Mouse (Mus musculus): ENCODE data around the gene Tjp2. TPM values are rescaled to one million over a fixed set of nuclear protein-coding genes. Genes with fewer than 3 reads are reported as not detected.

The Tjp2 gene
- total and polyA plus RNA-seq, 3 experiments: 7.9 to 19.2 (median 16.1) TPM

DNA sequence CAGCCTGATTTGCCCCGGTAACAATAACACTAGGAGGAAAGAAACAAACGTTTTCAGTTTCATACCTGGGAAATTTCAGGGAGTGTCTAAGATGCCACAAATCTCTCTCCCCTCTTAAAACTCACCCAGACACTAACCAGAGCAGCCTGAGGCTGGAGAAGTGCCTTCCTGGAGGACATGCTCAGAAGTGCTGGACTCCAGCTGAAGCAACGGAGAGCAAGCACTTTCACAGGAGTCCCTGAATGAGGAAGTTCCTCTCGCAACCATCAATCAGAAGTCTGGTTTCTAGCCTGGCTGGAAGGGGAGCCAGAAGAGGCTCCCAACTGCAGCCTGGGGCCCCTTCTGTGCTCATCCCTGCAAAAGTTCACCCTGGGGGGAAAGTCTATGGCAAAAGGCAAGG lies 60.9 kb downstream of the Tjp2 start:
- 17% methylated on average over 4 of the region's 4 CpGs for WGBS
- no peak overlapping the region for H3K4me3 ChIP-seq
- DNase-seq: no peak
- intact Hi-C loops (cut with DNase I): no loop called here
- peaks cover 6% of the 10 kb centered on the region for H3K79me2 ChIP-seq (replicated peaks; ENCODE audit: control insufficient read depth, insufficient read depth, low read length)
- no peak overlapping the region for H3K9ac ChIP-seq (ENCODE audit: low read depth, low read length)
- peaks cover 2% of the 10 kb centered on the region; the same call in 1 of the 2 replicates for H3K36me3 ChIP-seq (ENCODE audit: control insufficient read depth, insufficient read depth, low read length)
- no peaks in the 10 kb centered on the region for H3K27me3 ChIP-seq (ENCODE audit: control insufficient read depth, insufficient read depth, low read length)
- TF ChIP-seq POLR2A (IDR thresholded peaks at IDR 0.05; ENCODE audit: insufficient read depth, low read depth, low read length): no peak
- TF ChIP-seq CTCF (IDR thresholded peaks at IDR 0.05): no peak
- no peak for TF ChIP-seq EP300 (IDR thresholded peaks at IDR 0.05; ENCODE audit: insufficient read depth, low read depth, low read length)
- H3K27ac ChIP-seq: no peak overlapping the region
- peaks cover 11% of the 10 kb centered on the region for H3K4me1 ChIP-seq (ENCODE audit: control insufficient read depth, insufficient read depth, low read length)

DNA sequence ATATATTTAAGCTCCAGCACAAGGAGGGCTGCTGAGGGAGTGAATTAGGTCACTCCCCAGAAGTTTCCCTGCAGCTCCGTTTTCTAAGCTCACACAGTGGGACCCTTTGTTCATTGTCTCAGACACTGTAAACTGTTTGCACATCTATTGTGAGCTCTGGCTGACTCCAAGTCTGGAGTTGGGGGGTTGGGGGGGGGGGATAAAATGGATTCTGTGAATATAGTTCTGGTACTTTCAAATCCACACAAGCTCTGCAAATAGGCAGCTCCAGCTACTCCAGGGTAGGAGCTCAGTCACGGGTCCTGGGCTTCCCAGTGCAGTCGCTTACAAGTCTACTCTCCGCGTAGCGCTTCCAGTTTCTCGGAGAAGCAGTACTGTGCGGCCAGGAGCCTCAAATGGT lies 64.4 kb downstream of the Tjp2 start:
- no peak overlapping the region for H3K9ac ChIP-seq (ENCODE audit: low read depth, low read length)
- H3K27ac ChIP-seq: peak overlapping the region; percentile 53
- peaks cover 4% of the 10 kb centered on the region for H3K79me2 ChIP-seq (replicated peaks; ENCODE audit: control insufficient read depth, insufficient read depth, low read length)

DNA sequence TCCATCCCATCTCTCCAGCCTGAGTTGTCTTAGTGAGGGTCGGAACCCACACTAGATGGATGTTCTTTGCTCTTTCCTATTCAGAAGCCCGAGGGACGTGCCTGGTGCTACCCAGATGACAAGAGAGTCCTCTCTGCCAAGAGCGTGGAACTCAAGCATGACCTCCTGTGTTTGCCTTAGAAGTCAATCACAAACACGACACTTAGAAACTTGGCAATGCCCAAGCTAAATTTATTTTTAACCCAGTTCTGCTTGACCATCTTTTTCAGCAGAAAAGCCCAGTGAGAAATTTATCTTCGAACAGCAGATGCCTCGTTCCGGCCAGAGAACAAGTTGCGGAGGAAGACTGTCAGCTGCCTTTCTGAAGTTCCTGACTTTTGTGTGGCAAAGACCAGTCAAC lies 65.1 kb downstream of the Tjp2 start:
- Histone ChIP-seq H3K4me1 (ENCODE audit: control insufficient read depth, insufficient read depth, low read length) (peaks cover 4% of the 10 kb centered on the region), H3K27ac (peak overlapping the region; percentile 53), H3K36me3 (ENCODE audit: control insufficient read depth, insufficient read depth, low read length) (no peaks in the 10 kb centered on the region), H3K79me2 (replicated peaks; ENCODE audit: control insufficient read depth, insufficient read depth, low read length) (peaks cover 4% of the 10 kb centered on the region), H3K4me3 (no peak overlapping the region), H3K27me3 (ENCODE audit: control insufficient read depth, insufficient read depth, low read length) (no peaks in the 10 kb centered on the region), H3K9ac (ENCODE audit: low read depth, low read length) (no peak overlapping the region)
- TF ChIP-seq CTCF (IDR thresholded peaks at IDR 0.05) (no peak), EP300 (IDR thresholded peaks at IDR 0.05; ENCODE audit: insufficient read depth, low read depth, low read length) (peak; percentile 46; the same call in 1 of the 2 replicates)
- 39% methylated on average over 9 of the region's 9 CpGs for WGBS
- intact Hi-C loops (cut with DNase I): no loop called here
- DNase-seq: peak in 1 of 2 experiments; percentile 45

More for the DNA sequence above, 64.4 kb downstream of the Tjp2 start:
- WGBS: 50% methylated on average over 8 of the region's 8 CpGs
- Histone ChIP-seq H3K4me3 (no peak overlapping the region), H3K27me3 (ENCODE audit: control insufficient read depth, insufficient read depth, low read length) (no peaks in the 10 kb centered on the region), H3K36me3 (ENCODE audit: control insufficient read depth, insufficient read depth, low read length) (no peaks in the 10 kb centered on the region), H3K4me1 (ENCODE audit: control insufficient read depth, insufficient read depth, low read length) (peaks cover 4% of the 10 kb centered on the region)
- DNase-seq: no peak
- intact Hi-C loops (cut with DNase I): no loop called here
- TF ChIP-seq POLR2A (IDR thresholded peaks at IDR 0.05; ENCODE audit: insufficient read depth, low read depth, low read length) (no peak), CTCF (IDR thresholded peaks at IDR 0.05) (no peak), EP300 (IDR thresholded peaks at IDR 0.05; ENCODE audit: insufficient read depth, low read depth, low read length) (no peak)

DNA sequence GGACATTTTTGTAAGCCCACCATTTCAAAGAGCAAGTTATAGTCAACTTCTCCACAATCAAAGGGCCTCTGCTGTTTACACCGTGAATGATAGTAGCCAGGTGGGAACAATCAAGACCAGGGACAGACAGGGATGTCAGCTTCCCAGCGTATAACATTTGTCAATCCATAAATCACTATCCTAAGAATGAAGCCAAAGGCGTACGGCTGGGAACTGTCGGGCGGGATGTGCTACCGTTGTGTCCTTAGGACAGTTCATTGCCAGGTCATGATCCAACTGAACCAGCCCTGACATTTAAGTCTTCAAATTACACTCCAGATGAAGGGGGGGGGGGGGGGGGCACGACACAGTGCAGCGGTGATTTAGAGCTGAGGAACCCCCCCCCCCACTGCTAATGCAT lies 65.5 kb downstream of the Tjp2 start:
- WGBS: 63% methylated on average over 9 of the region's 9 CpGs
- H3K36me3 ChIP-seq (ENCODE audit: control insufficient read depth, insufficient read depth, low read length): no peaks in the 10 kb centered on the region
- no peak for DNase-seq
- TF ChIP-seq POLR2A (IDR thresholded peaks at IDR 0.05; ENCODE audit: insufficient read depth, low read depth, low read length) (no peak), CTCF (IDR thresholded peaks at IDR 0.05) (no peak), EP300 (IDR thresholded peaks at IDR 0.05; ENCODE audit: insufficient read depth, low read depth, low read length) (no peak)
- H3K27ac ChIP-seq: peak overlapping the region; percentile 4; the same call in 1 of the 2 replicates
- H3K79me2 ChIP-seq (replicated peaks; ENCODE audit: control insufficient read depth, insufficient read depth, low read length): peaks cover 4% of the 10 kb centered on the region
- H3K4me3 ChIP-seq: no peak overlapping the region
- no peak overlapping the region for H3K9ac ChIP-seq (ENCODE audit: low read depth, low read length)
- H3K27me3 ChIP-seq (ENCODE audit: control insufficient read depth, insufficient read depth, low read length): no peaks in the 10 kb centered on the region
- intact Hi-C loops (cut with DNase I): no loop called here
- peaks cover 4% of the 10 kb centered on the region for H3K4me1 ChIP-seq (ENCODE audit: control insufficient read depth, insufficient read depth, low read length)

DNA sequence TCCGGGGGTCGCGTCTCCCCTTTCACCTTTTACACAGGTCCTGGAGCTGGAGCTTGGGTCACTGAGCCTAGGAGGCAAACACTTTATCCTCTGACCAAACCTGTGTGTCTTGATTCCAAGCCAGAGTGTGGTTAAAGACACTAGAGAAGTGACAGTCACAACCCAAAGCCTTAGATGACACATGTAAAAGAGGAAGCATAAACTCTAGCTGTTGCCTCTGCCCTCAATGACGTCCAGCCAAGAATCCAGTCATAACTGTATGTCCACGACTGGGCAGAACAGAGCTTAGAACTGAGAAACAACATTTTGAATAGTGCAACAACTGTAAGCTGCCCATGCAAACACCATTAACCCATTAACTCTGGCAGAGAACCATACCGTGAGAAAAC lies 68.8 kb downstream of the Tjp2 start:
- no peak overlapping the region for H3K27ac ChIP-seq
- H3K27me3 ChIP-seq (ENCODE audit: control insufficient read depth, insufficient read depth, low read length): no peaks in the 10 kb centered on the region
- intact Hi-C loops (cut with DNase I): no loop called here
- no peak overlapping the region for H3K4me3 ChIP-seq
- DNase-seq: no peak
- peaks cover 2% of the 10 kb centered on the region; the same call in 1 of the 2 replicates for H3K4me1 ChIP-seq (ENCODE audit: control insufficient read depth, insufficient read depth, low read length)
- no peak overlapping the region for H3K9ac ChIP-seq (ENCODE audit: low read depth, low read length)
- no peaks in the 10 kb centered on the region for H3K36me3 ChIP-seq (ENCODE audit: control insufficient read depth, insufficient read depth, low read length)
- TF ChIP-seq CTCF (IDR thresholded peaks at IDR 0.05) (no peak), POLR2A (IDR thresholded peaks at IDR 0.05; ENCODE audit: insufficient read depth, low read depth, low read length) (no peak)
- WGBS: 58% methylated on average over 6 of the region's 6 CpGs
- no peaks in the 10 kb centered on the region; the same call in none of the 2 replicates for H3K79me2 ChIP-seq (replicated peaks; ENCODE audit: control insufficient read depth, insufficient read depth, low read length)

DNA sequence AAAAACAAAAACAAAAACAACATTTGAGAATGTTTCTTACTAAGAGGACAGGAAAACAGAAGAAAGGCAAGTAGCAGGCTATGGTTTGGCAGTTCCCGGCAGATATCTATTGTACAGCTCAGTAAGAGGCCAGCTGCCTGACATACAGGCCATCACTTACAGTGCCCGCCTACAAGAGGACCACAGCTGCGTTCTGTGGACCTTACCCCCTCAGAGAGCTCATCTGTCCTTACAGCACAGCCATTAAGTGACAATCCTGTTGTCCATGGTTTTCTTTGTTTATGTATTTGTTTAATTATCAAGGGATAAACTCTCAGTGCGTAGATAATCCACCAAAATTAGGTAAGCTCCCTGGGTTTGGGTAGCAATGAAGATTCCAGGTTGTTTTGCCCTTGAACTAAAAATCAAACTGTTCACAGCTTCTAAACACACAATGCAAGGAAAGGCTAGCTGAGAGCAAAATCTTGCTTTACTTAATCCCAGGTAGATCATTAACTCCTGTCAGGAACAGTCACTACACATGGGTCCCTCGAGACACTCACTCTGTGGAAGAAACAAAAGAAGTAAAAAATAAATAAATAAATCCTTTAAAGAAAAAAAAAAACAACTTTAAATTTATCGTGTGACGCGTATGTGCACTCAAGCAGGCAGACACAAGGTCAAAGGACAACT lies 69.3 kb downstream of the Tjp2 start:
- intact Hi-C loops (cut with DNase I): no loop called here
- no peak for DNase-seq
- H3K79me2 ChIP-seq (replicated peaks; ENCODE audit: control insufficient read depth, insufficient read depth, low read length): no peaks in the 10 kb centered on the region; the same call in none of the 2 replicates
- WGBS: 70% methylated on average over 8 of the region's 8 CpGs
- H3K27ac ChIP-seq: no peak overlapping the region
- H3K36me3 ChIP-seq (ENCODE audit: control insufficient read depth, insufficient read depth, low read length): no peaks in the 10 kb centered on the region
- no peak overlapping the region for H3K4me3 ChIP-seq
- H3K9ac ChIP-seq (ENCODE audit: low read depth, low read length): no peak overlapping the region
- H3K4me1 ChIP-seq (ENCODE audit: control insufficient read depth, insufficient read depth, low read length): peaks cover 2% of the 10 kb centered on the region; the same call in 1 of the 2 replicates
- TF ChIP-seq EP300 (IDR thresholded peaks at IDR 0.05; ENCODE audit: insufficient read depth, low read depth, low read length) (no peak), POLR2A (IDR thresholded peaks at IDR 0.05; ENCODE audit: insufficient read depth, low read depth, low read length) (no peak), CTCF (IDR thresholded peaks at IDR 0.05) (no peak)
- H3K27me3 ChIP-seq (ENCODE audit: control insufficient read depth, insufficient read depth, low read length): no peaks in the 10 kb centered on the region

Measured in heart, adult 2 months (tissue).